Mouse (Mus musculus): ENCODE results near the gene App. TPM values are rescaled to one million over a fixed set of nuclear protein-coding genes. Genes with fewer than 3 reads are reported as not detected.

Gene App
- total and polyA plus RNA-seq, 2 experiments = 28.9 to 29.9 TPM

DNA sequence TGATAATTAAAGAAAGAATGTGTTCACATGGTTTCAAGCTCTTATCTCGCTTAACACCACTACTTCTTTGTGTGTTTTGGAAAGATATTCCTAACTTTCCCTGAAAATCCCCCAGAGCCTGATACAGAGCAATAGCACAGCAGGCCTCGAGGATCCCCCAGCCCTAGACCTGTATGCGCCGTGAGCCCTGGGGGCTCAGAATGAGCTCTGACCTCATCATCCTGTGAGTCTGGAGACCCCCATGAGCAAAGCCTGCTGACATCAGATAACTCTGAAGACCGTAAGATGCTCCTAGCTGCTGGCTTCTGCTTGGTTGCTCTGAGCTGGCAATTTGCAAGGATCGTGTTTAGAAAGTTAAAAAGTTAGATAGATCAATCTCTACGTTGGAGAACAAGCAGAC is 155.7 kb downstream of the App start:
- no peak for DNase-seq (ENCODE audit: extremely low read depth, low read depth, low spot score)
- Histone ChIP-seq H3K27ac (replicated peaks; ENCODE audit: insufficient read depth, low read depth, low read length) (no peak overlapping the region), H3K27me3 (ENCODE audit: control insufficient read depth, insufficient read depth, low read length) (no peaks in the 10 kb centered on the region), H3K9ac (ENCODE audit: low read depth, low read length) (no peak overlapping the region), H3K36me3 (ENCODE audit: control insufficient read depth, insufficient read depth, low read length) (peaks cover 4% of the 10 kb centered on the region), H3K4me1 (ENCODE audit: control insufficient read depth, insufficient read depth, low read length) (no peaks in the 10 kb centered on the region), H3K4me3 (ENCODE audit: insufficient read depth, low read depth, low read length) (no peak overlapping the region), H3K79me2 (ENCODE audit: control insufficient read depth, insufficient read depth, low read length) (no peaks in the 10 kb centered on the region)
- TF ChIP-seq POLR2A (IDR thresholded peaks at IDR 0.05; ENCODE audit: extremely low read depth, insufficient read depth, low read length) (no peak), CTCF (IDR thresholded peaks at IDR 0.05; ENCODE audit: low read depth, low read length) (no peak)
- WGBS = 88% methylated on average over 7 of the region's 7 CpGs

DNA sequence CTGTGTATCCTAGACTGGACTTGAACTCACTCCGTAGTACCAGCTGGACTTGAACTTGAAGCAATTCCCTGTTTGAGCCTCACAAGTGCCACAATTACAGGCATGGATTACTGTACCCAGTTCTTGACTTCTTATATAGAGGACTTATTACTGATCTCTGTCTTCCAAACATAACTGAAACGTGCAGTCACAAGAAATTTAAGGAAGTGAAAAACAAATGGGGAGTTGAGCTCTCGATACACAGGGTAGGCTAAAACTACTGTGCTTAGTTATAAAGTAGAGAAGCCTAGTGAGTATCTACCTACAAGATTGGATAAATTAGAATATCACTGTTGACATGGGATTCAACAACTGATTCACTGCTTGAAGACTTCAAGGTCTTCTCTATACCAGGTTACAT is 160.9 kb downstream of the App start:
- Histone ChIP-seq H3K9ac (ENCODE audit: low read depth, low read length) (no peak overlapping the region), H3K36me3 (ENCODE audit: control insufficient read depth, insufficient read depth, low read length) (peaks cover 9% of the 10 kb centered on the region), H3K4me3 (ENCODE audit: insufficient read depth, low read depth, low read length) (no peak overlapping the region), H3K79me2 (ENCODE audit: control insufficient read depth, insufficient read depth, low read length) (no peaks in the 10 kb centered on the region), H3K4me1 (ENCODE audit: control insufficient read depth, insufficient read depth, low read length) (no peaks in the 10 kb centered on the region), H3K27me3 (ENCODE audit: control insufficient read depth, insufficient read depth, low read length) (no peaks in the 10 kb centered on the region), H3K27ac (replicated peaks; ENCODE audit: insufficient read depth, low read depth, low read length) (no peak overlapping the region)
- TF ChIP-seq CTCF (IDR thresholded peaks at IDR 0.05; ENCODE audit: low read depth, low read length) (no peak), POLR2A (IDR thresholded peaks at IDR 0.05; ENCODE audit: extremely low read depth, insufficient read depth, low read length) (no peak)
- WGBS = 92% methylated on average over 3 of the region's 3 CpGs
- DNase-seq (ENCODE audit: extremely low read depth, low read depth, low spot score) = no peak

- Histone ChIP-seq H3K4me3 (ENCODE audit: insufficient read depth, low read depth, low read length) (no peak overlapping the region), H3K27ac (replicated peaks; ENCODE audit: insufficient read depth, low read depth, low read length) (no peak overlapping the region), H3K79me2 (ENCODE audit: control insufficient read depth, insufficient read depth, low read length) (no peaks in the 10 kb centered on the region), H3K27me3 (ENCODE audit: control insufficient read depth, insufficient read depth, low read length) (no peaks in the 10 kb centered on the region), H3K9ac (ENCODE audit: low read depth, low read length) (no peak overlapping the region), H3K36me3 (ENCODE audit: control insufficient read depth, insufficient read depth, low read length) (peaks cover 9% of the 10 kb centered on the region), H3K4me1 (ENCODE audit: control insufficient read depth, insufficient read depth, low read length) (no peaks in the 10 kb centered on the region)
- TF ChIP-seq POLR2A (IDR thresholded peaks at IDR 0.05; ENCODE audit: extremely low read depth, insufficient read depth, low read length) (no peak), CTCF (IDR thresholded peaks at IDR 0.05; ENCODE audit: low read depth, low read length) (no peak)
- DNase-seq (ENCODE audit: extremely low read depth, low read depth, low spot score) = no peak
- WGBS = 98% methylated on average over 5 of the region's 5 CpGs
These were observed 161.4 kb downstream of the App start for GRCm38 (mm10) chr16:85012172-85012571.

DNA sequence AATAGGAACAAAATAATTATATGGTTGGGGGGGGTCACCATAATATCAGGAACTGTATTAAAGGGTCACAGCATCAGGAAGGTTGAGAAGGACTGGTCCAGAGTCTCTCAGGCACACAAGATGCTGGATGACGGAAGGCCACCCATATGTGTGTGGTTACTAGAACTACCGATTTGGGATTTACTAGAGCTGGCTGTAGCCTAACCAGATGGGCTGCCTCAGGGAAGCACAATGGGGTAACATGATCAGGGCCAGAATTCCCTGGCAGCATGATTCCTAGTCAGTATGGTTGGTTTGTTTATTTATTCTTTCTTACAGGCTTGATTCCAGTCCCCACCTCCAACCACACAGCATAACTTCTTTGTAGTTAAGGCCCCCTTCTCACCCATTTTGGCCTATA is 162.9 kb downstream of the App start:
- H3K4me1 ChIP-seq (ENCODE audit: control insufficient read depth, insufficient read depth, low read length) = no peaks in the 10 kb centered on the region
- H3K27ac ChIP-seq (replicated peaks; ENCODE audit: insufficient read depth, low read depth, low read length) = no peak overlapping the region
- H3K27me3 ChIP-seq (ENCODE audit: control insufficient read depth, insufficient read depth, low read length) = no peaks in the 10 kb centered on the region
- H3K36me3 ChIP-seq (ENCODE audit: control insufficient read depth, insufficient read depth, low read length) = peaks cover 9% of the 10 kb centered on the region
- 91% methylated on average over 2 of the region's 2 CpGs for WGBS
- no peak overlapping the region for H3K4me3 ChIP-seq (ENCODE audit: insufficient read depth, low read depth, low read length)
- H3K9ac ChIP-seq (ENCODE audit: low read depth, low read length) = no peak overlapping the region
- H3K79me2 ChIP-seq (ENCODE audit: control insufficient read depth, insufficient read depth, low read length) = no peaks in the 10 kb centered on the region
- DNase-seq (ENCODE audit: extremely low read depth, low read depth, low spot score) = no peak
- TF ChIP-seq CTCF (IDR thresholded peaks at IDR 0.05; ENCODE audit: low read depth, low read length) (no peak), POLR2A (IDR thresholded peaks at IDR 0.05; ENCODE audit: extremely low read depth, insufficient read depth, low read length) (no peak)

DNA sequence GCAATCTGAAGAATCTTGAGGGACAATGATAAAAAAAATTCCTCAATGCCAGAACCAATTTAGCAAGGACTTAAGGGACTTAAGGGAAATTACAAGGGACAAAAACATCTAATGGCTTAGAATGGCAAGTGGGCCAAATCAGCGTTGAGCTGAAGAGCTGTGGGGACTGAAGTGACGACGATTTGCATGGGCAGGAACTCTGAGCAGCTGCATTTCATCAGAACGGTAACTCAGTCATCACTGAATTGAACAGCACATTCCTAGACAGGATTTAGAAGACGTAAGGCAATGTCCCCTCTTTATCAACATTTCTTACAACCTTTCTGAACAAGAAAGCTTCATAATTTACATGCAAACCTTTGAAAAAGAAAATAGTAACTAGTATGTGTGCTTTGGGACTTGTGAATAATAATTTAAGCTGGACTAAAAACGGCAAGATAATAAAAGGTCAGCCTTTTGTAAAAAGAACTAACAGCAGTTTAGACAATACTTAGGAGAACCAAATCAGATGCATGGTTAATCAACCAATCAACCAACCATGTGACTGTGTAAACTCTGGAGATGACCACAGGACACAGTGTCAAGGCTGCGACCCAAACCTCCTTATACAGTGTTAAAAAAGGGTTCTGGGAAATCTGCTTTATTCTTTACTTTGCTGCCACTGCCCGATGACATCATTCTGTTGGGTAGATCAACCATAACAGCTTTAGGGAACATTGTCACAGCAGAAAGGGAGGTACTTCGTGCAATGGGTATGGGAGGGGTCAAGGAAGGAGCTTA is 164.5 kb downstream of the App start:
- H3K27ac ChIP-seq (replicated peaks; ENCODE audit: insufficient read depth, low read depth, low read length) = no peak overlapping the region
- H3K4me1 ChIP-seq (ENCODE audit: control insufficient read depth, insufficient read depth, low read length) = no peaks in the 10 kb centered on the region
- no peak for DNase-seq (ENCODE audit: extremely low read depth, low read depth, low spot score)
- H3K36me3 ChIP-seq (ENCODE audit: control insufficient read depth, insufficient read depth, low read length) = peaks cover 5% of the 10 kb centered on the region
- no peaks in the 10 kb centered on the region for H3K27me3 ChIP-seq (ENCODE audit: control insufficient read depth, insufficient read depth, low read length)
- 86% methylated on average over 9 of the region's 9 CpGs for WGBS
- H3K79me2 ChIP-seq (ENCODE audit: control insufficient read depth, insufficient read depth, low read length) = no peaks in the 10 kb centered on the region
- no peak overlapping the region for H3K9ac ChIP-seq (ENCODE audit: low read depth, low read length)
- no peak for TF ChIP-seq POLR2A (IDR thresholded peaks at IDR 0.05; ENCODE audit: extremely low read depth, insufficient read depth, low read length)
- no peak for TF ChIP-seq CTCF (IDR thresholded peaks at IDR 0.05; ENCODE audit: low read depth, low read length)
- H3K4me3 ChIP-seq (ENCODE audit: insufficient read depth, low read depth, low read length) = no peak overlapping the region

DNA sequence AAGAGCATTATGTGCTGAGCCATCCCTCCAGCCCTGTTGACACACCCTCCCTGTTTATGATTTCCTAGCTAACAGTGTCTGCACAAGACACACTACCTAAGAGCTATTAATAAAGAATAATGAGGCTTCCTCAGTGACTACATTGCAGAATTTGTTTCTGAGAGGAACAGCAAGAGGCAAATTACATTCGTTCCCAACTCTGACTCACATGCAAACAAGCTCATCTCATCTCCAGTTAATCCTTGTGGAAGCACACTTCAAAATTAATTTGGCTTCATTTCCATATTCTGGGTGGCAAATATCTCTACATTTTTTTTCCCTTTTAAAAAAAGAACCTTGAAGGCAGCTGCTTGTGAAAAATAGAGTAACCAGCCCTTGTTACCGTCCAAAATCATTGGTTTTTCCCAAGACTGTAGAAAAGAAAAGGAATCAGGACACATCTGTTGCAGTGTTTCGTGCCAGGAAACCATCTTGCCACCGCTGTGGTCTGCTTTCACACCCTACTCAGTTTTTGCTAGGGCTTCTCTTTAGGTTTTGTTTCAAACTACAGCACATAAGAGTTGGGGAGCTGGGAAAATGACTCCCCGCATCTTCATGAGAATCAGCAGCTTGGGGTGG is 171.5 kb downstream of the App start:
- peaks cover 2% of the 10 kb centered on the region; the same call in 1 of the 2 replicates for H3K36me3 ChIP-seq (ENCODE audit: control insufficient read depth, insufficient read depth, low read length)
- 96% methylated on average over 5 of the region's 5 CpGs for WGBS
- DNase-seq (ENCODE audit: extremely low read depth, low read depth, low spot score) = no peak
- H3K79me2 ChIP-seq (ENCODE audit: control insufficient read depth, insufficient read depth, low read length) = no peaks in the 10 kb centered on the region
- H3K4me1 ChIP-seq (ENCODE audit: control insufficient read depth, insufficient read depth, low read length) = peaks cover 7% of the 10 kb centered on the region
- H3K27ac ChIP-seq (replicated peaks; ENCODE audit: insufficient read depth, low read depth, low read length) = no peak overlapping the region
- H3K9ac ChIP-seq (ENCODE audit: low read depth, low read length) = no peak overlapping the region
- no peaks in the 10 kb centered on the region for H3K27me3 ChIP-seq (ENCODE audit: control insufficient read depth, insufficient read depth, low read length)
- no peak overlapping the region for H3K4me3 ChIP-seq (ENCODE audit: insufficient read depth, low read depth, low read length)
- TF ChIP-seq POLR2A (IDR thresholded peaks at IDR 0.05; ENCODE audit: extremely low read depth, insufficient read depth, low read length) (no peak), CTCF (IDR thresholded peaks at IDR 0.05; ENCODE audit: low read depth, low read length) (no peak)

All from liver, adult 2 months (tissue).